Mouse (Mus musculus) layer of hippocampus, adult 2 months (tissue): ENCODE results near the gene Calhm5. TPM values are rescaled to one million over a fixed set of nuclear protein-coding genes. Genes with fewer than 3 reads are reported as not detected.
A peak's percentile ranks its signal among the peaks of the same experiment; 100 is the strongest.

Source experiments
- DNase-seq, 2 experiments: peaks; one replicate each; pipeline ENCODE4 v3.0.0; 2022; ENCODE audit warnings: low spot score in 2 of 2
- H3K27ac ChIP-seq: fragments of 200-600 bp; 2 replicates; pipeline ENCODE4 v1.8.1; 2022
- H3K4me3 ChIP-seq: fragments of 200-600 bp; 2 replicates; pipeline ENCODE4 v1.8.1; 2022; ENCODE audit warnings: mild to moderate bottlenecking
- CTCF ChIP-seq: fragments of 200-600 bp; conservative IDR thresholded peaks from 2 replicates; pipeline ENCODE4 v1.8.1; 2022; ENCODE audit warnings: antibody characterized with exemption, mild to moderate bottlenecking, moderate library complexity
- long read RNA-seq, 2 experiments: library from polyadenylated mRNA; stranded (forward); transcript quantifications; one replicate each; pipeline ENCODE4 v2.0.0; 2021; ENCODE audit warnings: borderline mapping rate in 2 of 2
- total RNA-seq, 2 experiments: library from RNA; stranded (reverse); gene quantifications; 2 replicates each; pipeline ENCODE4 v1.2.3; 2021

Calhm5 gene
- 1 to 10 TPM; 3.9 to 4.7 TPM for total RNA-seq
- long read RNA-seq, experiment 1, full-length matches to known transcripts: 2 of 4 reads
- long read RNA-seq, experiment 1, partial matches to known transcripts: 0 of 4 reads
- long read RNA-seq, experiment 1, other reads (novel, unspliced or antisense): 2 of 4 reads
- long read RNA-seq, experiment 2, full-length matches to known transcripts: 9 of 10 reads
- long read RNA-seq, experiment 2, partial matches to known transcripts: 0 of 10 reads
- long read RNA-seq, experiment 2, other reads (novel, unspliced or antisense): 1 of 10 reads

- peak; percentile 38 to 63 for DNase-seq
- peak; percentile 78 for TF ChIP-seq CTCF
- H3K27ac ChIP-seq: peak within 1 kb of the TSS; percentile 74
- peak within 1 kb of the TSS; percentile 49 for H3K4me3 ChIP-seq
Measured at GRCm38 (mm10) chr10:34096418-34096883, at the start of gene Calhm5. Calhm5 (minus strand) TSS chr10:34096519.

- TF ChIP-seq CTCF: no peak
- DNase-seq: no peak
- Histone ChIP-seq H3K27ac (no peak overlapping the region), H3K4me3 (no peak overlapping the region)
Measured at GRCm38 (mm10) chr10:34141693-34142092, 45.4 kb upstream of the Calhm5 start.

DNA sequence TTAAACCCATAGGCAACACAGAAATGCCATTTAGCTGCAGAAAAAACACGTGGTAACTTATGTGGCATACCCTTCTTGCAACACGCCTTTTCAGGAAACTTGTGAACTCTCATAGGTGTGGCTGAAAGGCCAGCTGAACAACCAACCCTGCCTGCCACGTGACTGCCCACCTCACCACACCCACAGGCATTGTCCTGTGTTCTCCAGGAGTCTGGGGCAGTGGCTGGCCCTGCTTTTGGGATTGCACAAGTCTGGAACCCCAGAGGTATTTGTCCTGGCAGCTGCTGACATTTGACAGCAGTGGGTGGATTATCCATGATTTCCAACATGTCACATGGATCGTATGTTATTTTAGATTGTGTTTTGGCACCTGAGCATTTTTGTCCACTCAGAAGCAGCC lies 43.4 kb upstream of the Calhm5 start:
- no peak overlapping the region for H3K27ac ChIP-seq
- no peak overlapping the region for H3K4me3 ChIP-seq
- no peak for TF ChIP-seq CTCF
- no peak for DNase-seq

- no peak overlapping the region for H3K4me3 ChIP-seq
- H3K27ac ChIP-seq: peak overlapping the region; percentile 61
- no peak for DNase-seq
- TF ChIP-seq CTCF: no peak
Measured at GRCm38 (mm10) chr10:34138027-34138426, 41.7 kb upstream of the Calhm5 start.

- no peak for DNase-seq
- H3K4me3 ChIP-seq: no peak overlapping the region
- no peak for TF ChIP-seq CTCF
- no peak overlapping the region for H3K27ac ChIP-seq
Measured at GRCm38 (mm10) chr10:34136432-34136831, 40.1 kb upstream of the Calhm5 start.

DNA sequence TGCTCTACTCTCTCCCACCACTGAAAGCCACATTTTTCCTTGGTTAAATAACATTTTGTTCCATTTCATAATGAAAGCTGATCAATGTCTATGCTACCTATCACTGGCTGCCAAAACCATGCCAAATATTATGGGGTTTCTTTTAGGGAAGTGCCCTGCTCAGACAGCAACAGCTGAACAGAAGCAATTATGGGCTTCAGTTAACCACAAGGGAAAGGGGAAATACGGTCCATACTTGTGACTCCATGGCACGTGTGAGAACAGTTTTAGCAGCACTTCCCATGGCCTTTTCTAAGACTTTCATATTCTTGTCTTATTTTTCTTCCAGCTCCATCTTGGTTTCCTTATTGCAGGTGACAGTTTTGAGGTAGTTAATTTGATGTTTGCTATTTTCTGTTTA lies 35.0 kb upstream of the Calhm5 start:
- Histone ChIP-seq H3K27ac (no peak overlapping the region), H3K4me3 (no peak overlapping the region)
- TF ChIP-seq CTCF: no peak; the same call in 1 of the 2 replicates
- DNase-seq: no peak

DNA sequence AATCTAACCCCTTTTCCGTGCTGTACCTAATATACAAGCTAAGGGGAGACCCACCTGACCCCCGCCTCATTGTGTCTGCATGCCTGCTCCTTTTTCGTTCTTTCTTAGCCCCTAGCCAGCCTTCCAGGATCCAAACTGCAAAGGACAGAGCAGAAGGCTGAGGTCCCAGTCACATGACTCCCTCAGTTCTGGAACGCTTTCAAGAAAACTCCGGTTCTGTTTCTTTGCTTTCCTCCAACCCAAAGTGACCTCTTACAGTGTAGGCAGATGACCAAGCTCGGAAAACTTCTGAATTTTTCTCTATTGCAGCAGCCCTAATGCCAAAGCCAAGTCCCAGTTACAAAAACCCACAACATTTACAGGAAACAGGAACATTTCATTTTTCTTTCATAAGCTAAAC lies 32.1 kb upstream of the Calhm5 start:
- Histone ChIP-seq H3K27ac (no peak overlapping the region), H3K4me3 (no peak overlapping the region)
- no peak for TF ChIP-seq CTCF
- no peak for DNase-seq

GRCm38 (mm10) chr10:34127392-34128378 lies 31.4 kb upstream of the Calhm5 start, which contains the start of gene Calhm6:
Calhm6 (minus strand) TSS chr10:34127984.
- H3K27ac ChIP-seq: peak within 1 kb of the TSS; percentile 5; the same call in 1 of the 2 replicates

DNA sequence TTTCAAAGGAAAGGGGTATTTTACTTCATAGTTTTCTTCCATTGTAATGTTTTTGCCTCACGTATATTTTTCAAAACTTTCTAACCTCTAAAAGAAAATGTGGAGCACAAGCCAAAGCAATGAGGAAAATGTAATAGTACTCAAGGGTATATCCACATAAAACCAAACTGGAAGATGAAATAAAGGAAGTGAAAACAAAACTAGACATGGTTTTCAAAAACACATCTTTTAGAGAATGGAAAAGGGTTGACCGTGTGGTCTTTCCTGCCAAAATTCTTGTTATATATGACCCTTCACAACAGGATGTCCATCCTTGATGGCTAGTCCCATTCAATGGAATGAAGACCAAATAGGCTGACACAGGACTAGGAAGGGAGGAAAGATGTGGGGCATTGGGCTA lies 22.1 kb upstream of the Calhm5 start:
- Histone ChIP-seq H3K27ac (no peak overlapping the region), H3K4me3 (no peak overlapping the region)
- no peak for DNase-seq
- no peak for TF ChIP-seq CTCF

More at GRCm38 (mm10) chr10:34127392-34128378, 31.4 kb upstream of the Calhm5 start, which contains the start of gene Calhm6:
- DNase-seq: peak; percentile 7 to 33
- TF ChIP-seq CTCF: no peak
- H3K4me3 ChIP-seq: peak within 1 kb of the TSS; percentile 54

DNA sequence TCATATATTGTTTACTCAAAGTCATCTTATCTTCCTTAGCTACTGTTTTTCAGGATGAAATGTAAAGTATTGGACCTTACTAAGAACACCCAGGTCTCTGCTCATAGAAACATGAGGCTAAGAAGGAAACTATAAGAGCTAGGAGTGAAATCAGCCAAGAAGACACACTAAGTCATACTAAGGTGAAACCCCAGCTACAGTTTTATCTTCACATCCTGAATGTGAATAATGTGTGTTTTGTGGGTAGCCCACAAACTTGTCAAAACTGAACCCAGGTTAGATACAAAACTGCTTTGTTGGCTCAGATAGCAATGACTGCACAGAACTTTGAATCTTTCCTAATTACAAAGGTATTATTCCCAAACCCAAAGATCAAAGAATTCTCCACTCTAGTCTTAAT lies 21.5 kb upstream of the Calhm5 start:
- DNase-seq: no peak
- no peak overlapping the region for H3K27ac ChIP-seq
- TF ChIP-seq CTCF: no peak
- no peak overlapping the region for H3K4me3 ChIP-seq

DNA sequence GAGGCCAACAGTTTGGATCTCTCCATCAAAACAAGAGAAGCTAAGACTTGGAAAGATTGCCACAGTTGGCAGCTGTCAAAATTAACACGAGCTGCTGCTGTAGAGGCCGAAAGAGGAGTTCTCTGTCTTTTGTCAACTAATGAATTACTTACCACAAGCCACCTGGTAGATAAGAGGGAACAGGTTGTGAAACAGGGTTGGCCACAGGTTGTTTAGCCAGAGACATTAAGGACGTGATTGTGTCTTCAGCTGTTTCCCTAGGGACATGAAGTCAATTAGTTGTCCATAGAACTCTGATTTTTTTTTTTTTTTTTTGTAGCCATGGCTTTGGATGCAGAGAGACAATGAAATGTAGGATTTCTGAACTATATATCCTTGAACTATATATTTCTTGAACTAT lies 20.8 kb upstream of the Calhm5 start:
- no peak overlapping the region for H3K27ac ChIP-seq
- DNase-seq: no peak
- no peak for TF ChIP-seq CTCF

DNA sequence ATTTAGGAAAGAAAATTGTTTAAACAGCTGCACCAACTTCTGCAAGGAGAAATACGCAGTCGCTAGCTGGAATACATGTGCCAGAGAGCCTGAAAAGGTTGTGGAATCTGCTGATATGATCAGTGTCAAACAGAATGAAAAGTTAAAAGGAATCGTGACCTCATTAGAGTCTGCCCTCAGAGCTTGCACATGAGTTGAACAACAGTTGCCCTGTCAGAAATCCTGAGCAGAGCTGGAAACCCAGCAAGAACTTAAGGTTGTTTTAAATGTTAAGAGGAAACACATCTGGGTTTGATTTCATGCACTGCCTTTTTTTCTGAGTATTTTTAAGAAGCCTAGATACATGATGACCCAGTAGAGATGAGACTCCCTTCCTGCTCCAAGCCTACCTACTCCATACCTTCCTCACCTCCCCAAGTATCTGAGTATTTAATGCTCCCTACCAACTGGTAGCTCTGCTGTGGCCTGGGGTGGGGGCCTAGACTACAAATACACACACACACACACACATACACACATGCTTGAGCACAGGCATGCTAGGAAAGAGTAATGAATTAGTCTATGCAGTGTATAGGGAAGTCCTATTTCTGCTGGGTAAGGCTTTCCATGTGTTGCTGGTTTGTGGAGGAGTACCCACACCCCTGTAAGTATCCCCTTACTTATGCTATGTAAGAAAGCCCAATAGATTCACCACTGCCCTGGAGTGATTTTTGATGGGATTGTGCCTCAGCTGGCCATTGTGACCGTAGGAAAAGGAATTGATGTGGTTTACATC lies 15.8 kb upstream of the Calhm5 start:
- Histone ChIP-seq H3K27ac (no peak overlapping the region), H3K4me3 (no peak overlapping the region)
- TF ChIP-seq CTCF: no peak
- DNase-seq: no peak

More for the DNA sequence above, 20.8 kb upstream of the Calhm5 start:
- H3K4me3 ChIP-seq: no peak overlapping the region
